Mouse (Mus musculus) bone marrow macrophage, adult 2 months (primary cell): ENCODE results near the gene Fpr-rs6. TPM values are rescaled to one million over a fixed set of nuclear protein-coding genes. Genes with fewer than 3 reads are reported as not detected.

Experiments
- H3K27ac ChIP-seq: 2 replicates; pipeline ENCODE4 v1.5.1; 2012; ENCODE audit warnings: low read depth, low read length; ENCODE audit not compliant: insufficient read depth
- H3K4me1 ChIP-seq: 2 replicates; pipeline ENCODE4 v1.6.1; 2012; ENCODE audit warnings: low read length; ENCODE audit not compliant: control insufficient read depth, insufficient read depth
- H3K4me3 ChIP-seq: 2 replicates; pipeline ENCODE4 v1.5.1; 2012; ENCODE audit warnings: mild to moderate bottlenecking, low read length, moderate library complexity; ENCODE audit not compliant: insufficient read depth
- CTCF ChIP-seq: IDR thresholded peaks from 2 replicates; pipeline ENCODE4 v1.5.1; 2012; ENCODE audit warnings: low read depth, mild to moderate bottlenecking, low read length, moderate library complexity
- POLR2A ChIP-seq: IDR thresholded peaks from 2 replicates; pipeline ENCODE4 v1.6.1; 2012; ENCODE audit warnings: mild to moderate bottlenecking, low read depth, low read length, borderline replicate concordance
- polyA plus RNA-seq: library from polyadenylated mRNA; stranded (reverse); fragments of >200 nt; gene quantifications from 2 replicates; pipeline ENCODE4 v1.2.4, GENCODE M21; 2012; ENCODE audit not compliant: missing spikeins, insufficient read depth, insufficient read length

The Fpr-rs6 gene
- not detected in 2 replicates for polyA plus RNA-seq

DNA sequence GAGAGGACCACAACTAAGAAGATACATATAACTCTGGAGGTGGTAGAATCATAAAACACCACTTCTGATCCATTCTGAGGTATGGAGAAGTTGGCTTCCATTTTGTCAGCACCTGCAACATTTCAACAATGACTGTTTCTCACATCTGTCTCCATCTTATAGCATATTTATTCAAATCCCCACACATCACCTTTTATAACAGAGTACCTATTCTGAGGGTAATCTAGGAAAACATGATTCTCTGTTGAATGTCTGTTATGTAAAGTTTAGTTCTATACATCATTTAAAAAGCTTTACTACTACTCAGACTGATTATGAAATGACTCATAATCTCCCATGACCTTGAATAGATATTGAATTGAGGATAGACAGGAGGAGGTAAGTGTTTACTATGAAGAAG lies at the start of gene Fpr-rs6:
Gene Fpr-rs6, minus strand, starts transcription at position 101 of the 400 bp plus-strand sequence.
- H3K4me3 ChIP-seq = no peak within 1 kb of the TSS
- TF ChIP-seq POLR2A (no peak), CTCF (no peak)
- H3K4me1 ChIP-seq = no peaks in the 10 kb centered on the region
- no peak within 1 kb of the TSS for H3K27ac ChIP-seq

Other genes starting within 250 kb of the Fpr-rs6 start
- gene Vmn2r104, start 134.8 kb downstream of the Fpr-rs6 start, polyA plus RNA-seq = not detected in 2 replicates
- 0.80 TPM in 1 of 2 replicates, not detected in the other for gene Fpr-rs7, start 68.9 kb downstream of the Fpr-rs6 start, polyA plus RNA-seq
- not detected in 2 replicates for gene Vmn2r105, start 52.0 kb upstream of the Fpr-rs6 start, polyA plus RNA-seq
- gene Vmn2r106, start 102.5 kb upstream of the Fpr-rs6 start, polyA plus RNA-seq = not detected in 2 replicates
- 0.13 TPM in 1 of 2 replicates, not detected in the other for gene Vmn2r107, start 162.1 kb upstream of the Fpr-rs6 start, polyA plus RNA-seq
- gene Vmn1r224, start 231.0 kb upstream of the Fpr-rs6 start, polyA plus RNA-seq = not detected in 2 replicates